In genomic region chr14:25861771-25862530, GRCm38 (mm10) we compare ENCODE assay signal across 13 mouse cellular contexts. TPM values are rescaled to one million over a fixed set of nuclear protein-coding genes. Genes with fewer than 3 reads are reported as not detected.
DNase-seq lines count a peak whose midpoint lies in the region; ATAC-seq and TF ChIP-seq lines count a peak whose summit lies in the region.
"Had no signal": no experiment of that assay in that cellular context is flagged by ENCODE, and none has a peak within 500 bp of the region (broad histone marks: within the 10 kb centered on the region; RNA-seq: fewer than 3 reads in every experiment).

No protein-coding gene starts in this region.

- H3K4me2 ChIP-seq in lung, postnatal 0 days (replicated peaks; ENCODE audit: low read depth, low read length), result no peak overlapping the region
- H3K4me2 ChIP-seq: intestine, embryonic 15.5 days had no signal

- peak; percentile 63 for ATAC-seq in activated CD4-positive, CD25-positive, alpha-beta regulatory T cell, adult 4 months
- peak; percentile 67 for ATAC-seq in megakaryocyte progenitor cell, adult 5-6 weeks (replicated peaks; ENCODE audit: poor library complexity)
- no peak for ATAC-seq in lung, postnatal 0 days
- ATAC-seq: intestine, embryonic 15.5 days had no signal

- H3K9me3 ChIP-seq in limb, embryonic 10.5 days (replicated peaks), result no peaks in the 10 kb centered on the region
- no peaks in the 10 kb centered on the region for H3K9me3 ChIP-seq in lung, postnatal 0 days (ENCODE audit: low read length)
- H3K9me3 ChIP-seq: forebrain, embryonic 10.5 days; intestine, embryonic 15.5 days had no signal

- WGBS in limb, embryonic 10.5 days, result 90% methylated on average over 13 of the region's 13 CpGs
- 84% methylated on average over 13 of the region's 13 CpGs for WGBS in lung, postnatal 0 days

- peaks cover 31% of the 10 kb centered on the region for H3K4me1 ChIP-seq in limb, embryonic 10.5 days
- H3K4me1 ChIP-seq in lung, postnatal 0 days (ENCODE audit: insufficient read depth, low read depth, low read length), result peaks cover 15% of the 10 kb centered on the region; the same call in 1 of the 2 replicates

- no peak for TF ChIP-seq EP300 in lung, postnatal 0 days (IDR thresholded peaks at IDR 0.05)

- DNase-seq in CD4-positive, CD25-positive, alpha-beta regulatory T cell, adult 2 months (ENCODE audit: low read depth, low spot score), result peak; percentile 72
- DNase-seq in induced T-regulatory cell, adult 2 months (ENCODE audit: low read depth), result peak; percentile 91
- no peak for DNase-seq in urinary bladder, postnatal 36 days (ENCODE audit: low spot score in 2 of 2)
- no peak for DNase-seq in limb, embryonic 10.5 days (ENCODE audit: low spot score)
- DNase-seq in lung, postnatal 0 days (ENCODE audit: low spot score), result no peak
- DNase-seq: embryo, embryonic 11 days; kidney, postnatal 36 days; lung, postnatal 10 days had no signal

- H3K27ac ChIP-seq in limb, embryonic 10.5 days, result no peak overlapping the region
- no peak overlapping the region for H3K27ac ChIP-seq in lung, postnatal 0 days (ENCODE audit: low read length)
- H3K27ac ChIP-seq: forebrain, embryonic 10.5 days; intestine, embryonic 15.5 days had no signal

- H3K27me3 ChIP-seq in limb, embryonic 10.5 days (ENCODE audit: low read depth, poor library complexity, severe bottlenecking), result 0 out of 2 replicates have a peak, but pooled peaks cover 3% of the 10 kb centered on the region
- H3K27me3 ChIP-seq in lung, postnatal 0 days (replicated peaks; ENCODE audit: insufficient read depth, low read length), result no peaks in the 10 kb centered on the region
- H3K27me3 ChIP-seq: intestine, embryonic 15.5 days had no signal

- H3K4me3 ChIP-seq in limb, embryonic 10.5 days, result no peak overlapping the region
- H3K4me3 ChIP-seq in lung, postnatal 0 days (ENCODE audit: low read depth, low read length), result no peak overlapping the region
- H3K4me3 ChIP-seq: forebrain, embryonic 10.5 days; intestine, embryonic 15.5 days had no signal

- H3K9ac ChIP-seq in lung, postnatal 0 days (replicated peaks; ENCODE audit: low read depth), result no peak overlapping the region
- H3K9ac ChIP-seq: intestine, embryonic 15.5 days had no signal

- no peak for TF ChIP-seq CTCF in lung, postnatal 0 days (IDR thresholded peaks at IDR 0.05)

- no peaks in the 10 kb centered on the region for H3K36me3 ChIP-seq in limb, embryonic 10.5 days
- no peaks in the 10 kb centered on the region for H3K36me3 ChIP-seq in lung, postnatal 0 days (ENCODE audit: insufficient read depth, low read length)
- H3K36me3 ChIP-seq: forebrain, embryonic 10.5 days; intestine, embryonic 15.5 days had no signal

RNA-seq across cellular contexts. Expression of gene Anxa11, which starts 20.0 kb away (rescaled TPM):
- 10 to 100 TPM; 60.6 to 78.5 TPM for polyA plus RNA-seq in activated CD4-positive, CD25-positive, alpha-beta regulatory T cell, adult 4 months (2017; shearing (Covaris generic))
- 36.5 and 37.1 TPM in 2 replicates for total RNA-seq in megakaryocyte progenitor cell, adult 5-6 weeks (2015)
- 7.3 and 8.1 TPM in 2 replicates for total RNA-seq in megakaryocyte progenitor cell, adult 5-6 weeks (2017)
- polyA plus RNA-seq in limb, embryonic 10.5 days (2016; fragmentation: Nextera tagmentation; extraction: Ambion mirVana), result 3.7 and 6.4 TPM in 2 replicates
- 54.6 and 55.3 TPM in 2 replicates for polyA plus RNA-seq in lung, postnatal 0 days (2015; fragmentation: Nextera tagmentation; extraction: Ambion mirVana)

RNA-seq across cellular contexts. Expression of gene Plac9a, which starts 40.9 kb away (rescaled TPM):
- not detected for polyA plus RNA-seq in activated CD4-positive, CD25-positive, alpha-beta regulatory T cell, adult 4 months (2017; shearing (Covaris generic))
- not detected in 2 replicates for total RNA-seq in megakaryocyte progenitor cell, adult 5-6 weeks (2015)
- not detected in 2 replicates for total RNA-seq in megakaryocyte progenitor cell, adult 5-6 weeks (2017)
- polyA plus RNA-seq in limb, embryonic 10.5 days (2016; fragmentation: Nextera tagmentation; extraction: Ambion mirVana), result not detected in 2 replicates
- 5.1 and 13.2 TPM in 2 replicates for polyA plus RNA-seq in lung, postnatal 0 days (2015; fragmentation: Nextera tagmentation; extraction: Ambion mirVana)
- total RNA-seq: left cerebral cortex, postnatal 25 days had no signal
- polyA plus RNA-seq: forebrain, embryonic 10.5 days; intestine, embryonic 15.5 days had no signal

Comparison
In these comparisons a context has a peak if more than half of its experiments do, and no peak if none do; other contexts are left out.
1. DNase-seq: peak in CD4-positive, CD25-positive, alpha-beta regulatory T cell, adult 2 months (single experiment) and induced T-regulatory cell, adult 2 months (single experiment); none in urinary bladder, postnatal 36 days (0 of 2), limb, embryonic 10.5 days (single experiment) and lung, postnatal 0 days (single experiment).